Mouse (Mus musculus): ENCODE measurements around the gene Zfp114. TPM values are rescaled to one million over a fixed set of nuclear protein-coding genes. Genes with fewer than 3 reads are reported as not detected.

The Zfp114 gene
- polyA plus RNA-seq, 1 experiment from 2014 or later, result 5.9 TPM

- no peaks in the 10 kb centered on the region for H3K27me3 ChIP-seq
- no peak overlapping the region for H3K27ac ChIP-seq
- no peak overlapping the region for H3K4me3 ChIP-seq
- 0 out of 2 replicates have a peak, but pooled peaks cover 19% of the 10 kb centered on the region for H3K9me3 ChIP-seq
- H3K4me2 ChIP-seq, result no peak overlapping the region
- H3K4me1 ChIP-seq (replicated peaks), result no peaks in the 10 kb centered on the region
- 94% methylated on average over 4 of the region's 4 CpGs for WGBS
- H3K9ac ChIP-seq, result no peak overlapping the region
- no peak for ATAC-seq (ENCODE audit: low FRiP score)
- H3K36me3 ChIP-seq, result peaks cover 74% of the 10 kb centered on the region
Observed at GRCm38 (mm10) chr7:24196961-24197360, 22.1 kb downstream of the Zfp114 start.

- Histone ChIP-seq H3K4me3 (peak overlapping the region; percentile 62), H3K9me3 (no peaks in the 10 kb centered on the region), H3K4me2 (peak overlapping the region; percentile 67), H3K27me3 (0 out of 2 replicates have a peak, but pooled peaks cover 2% of the 10 kb centered on the region), H3K4me1 (replicated peaks) (peaks cover 9% of the 10 kb centered on the region), H3K36me3 (peaks cover 31% of the 10 kb centered on the region), H3K27ac (peak overlapping the region; percentile 77), H3K9ac (peak overlapping the region; percentile 81)
- WGBS, result 18% methylated on average over 24 of the region's 24 CpGs
- peak; percentile 91 for ATAC-seq (ENCODE audit: low FRiP score)
Observed at GRCm38 (mm10) chr7:24207488-24208261, 32.8 kb downstream of the Zfp114 start.

GRCm38 (mm10) chr7:24208282-24208886 lies 33.5 kb downstream of the Zfp114 start:
- 0 out of 2 replicates have a peak, but pooled peaks cover 2% of the 10 kb centered on the region for H3K27me3 ChIP-seq
- H3K27ac ChIP-seq, result no peak overlapping the region
- peak overlapping the region; percentile 67 for H3K4me2 ChIP-seq
- peak overlapping the region; percentile 62 for H3K4me3 ChIP-seq
- H3K9me3 ChIP-seq, result no peaks in the 10 kb centered on the region
- peaks cover 9% of the 10 kb centered on the region for H3K4me1 ChIP-seq (replicated peaks)
- H3K9ac ChIP-seq, result no peak overlapping the region
- 66% methylated on average over 7 of the region's 7 CpGs for WGBS
- peaks cover 27% of the 10 kb centered on the region for H3K36me3 ChIP-seq
- ATAC-seq (ENCODE audit: low FRiP score), result peak; percentile 76

GRCm38 (mm10) chr7:24210296-24210695 lies 35.4 kb downstream of the Zfp114 start:
- Histone ChIP-seq H3K27ac (no peak overlapping the region), H3K36me3 (peaks cover 10% of the 10 kb centered on the region), H3K4me2 (no peak overlapping the region), H3K4me3 (no peak overlapping the region), H3K4me1 (replicated peaks) (peaks cover 9% of the 10 kb centered on the region), H3K9ac (no peak overlapping the region), H3K9me3 (no peaks in the 10 kb centered on the region), H3K27me3 (0 out of 2 replicates have a peak, but pooled peaks cover 2% of the 10 kb centered on the region)
- no peak for ATAC-seq (ENCODE audit: low FRiP score)
- 83% methylated on average over 2 of the region's 2 CpGs for WGBS

GRCm38 (mm10) chr7:24211343-24211742 lies 36.5 kb downstream of the Zfp114 start, which contains the start of gene Zfp111:
Gene Zfp111 (minus strand): TSS chr7:24211443.
- 78% methylated on average over 5 of the region's 5 CpGs for WGBS
- Histone ChIP-seq H3K27ac (no peak within 1 kb of the TSS), H3K4me3 (no peak within 1 kb of the TSS), H3K9me3 (0 out of 2 replicates have a peak, but pooled peaks cover 1% of the 10 kb centered on the region), H3K4me2 (no peak within 1 kb of the TSS), H3K36me3 (no peaks in the 10 kb centered on the region), H3K9ac (no peak within 1 kb of the TSS), H3K4me1 (replicated peaks) (peaks cover 9% of the 10 kb centered on the region), H3K27me3 (0 out of 2 replicates have a peak, but pooled peaks cover 2% of the 10 kb centered on the region)
- no peak for ATAC-seq (ENCODE audit: low FRiP score)

Other genes with a start within 250 kb of the Zfp114 start
- gene Vmn1r179, start 248.1 kb upstream of the Zfp114 start, polyA plus RNA-seq (2015; fragmentation: Nextera tagmentation; extraction: Ambion mirVana), result not detected in 2 replicates
- gene Vmn1r180, start 224.4 kb upstream of the Zfp114 start, polyA plus RNA-seq (2015; fragmentation: Nextera tagmentation; extraction: Ambion mirVana), result not detected in 2 replicates
- not detected in 2 replicates for gene Vmn1r181, start 200.4 kb upstream of the Zfp114 start, polyA plus RNA-seq (2015; fragmentation: Nextera tagmentation; extraction: Ambion mirVana)
- gene V1rd19, start 173.4 kb upstream of the Zfp114 start, polyA plus RNA-seq (2015; fragmentation: Nextera tagmentation; extraction: Ambion mirVana), result not detected in 2 replicates
- gene Vmn1r183, start 121.8 kb upstream of the Zfp114 start, polyA plus RNA-seq (2015; fragmentation: Nextera tagmentation; extraction: Ambion mirVana), result not detected in 2 replicates
- 31.9 and 32.1 TPM in 2 replicates for gene Zfp180, start 93.1 kb upstream of the Zfp114 start, polyA plus RNA-seq (2015; fragmentation: Nextera tagmentation; extraction: Ambion mirVana)
- gene Zfp112, start 62.7 kb upstream of the Zfp114 start, polyA plus RNA-seq (2015; fragmentation: Nextera tagmentation; extraction: Ambion mirVana), result 10.2 and 12.4 TPM in 2 replicates
- 20.0 and 20.8 TPM in 2 replicates for gene Zfp235, start 40.9 kb upstream of the Zfp114 start, polyA plus RNA-seq (2015; fragmentation: Nextera tagmentation; extraction: Ambion mirVana)
- 5.3 and 5.5 TPM in 2 replicates for gene Zfp111, start 36.4 kb downstream of the Zfp114 start, polyA plus RNA-seq (2015; fragmentation: Nextera tagmentation; extraction: Ambion mirVana)
- gene Zfp109, start 62.5 kb downstream of the Zfp114 start, polyA plus RNA-seq (2015; fragmentation: Nextera tagmentation; extraction: Ambion mirVana), result 3.8 and 3.9 TPM in 2 replicates
- gene Zfp108, start 79.7 kb downstream of the Zfp114 start, polyA plus RNA-seq (2015; fragmentation: Nextera tagmentation; extraction: Ambion mirVana), result 4.3 and 5.8 TPM in 2 replicates
- gene Zfp93, start 95.4 kb downstream of the Zfp114 start, polyA plus RNA-seq (2015; fragmentation: Nextera tagmentation; extraction: Ambion mirVana), result 6.9 and 8.4 TPM in 2 replicates
- 44.1 and 50.3 TPM in 2 replicates for gene Zfp61, start 126.2 kb downstream of the Zfp114 start, polyA plus RNA-seq (2015; fragmentation: Nextera tagmentation; extraction: Ambion mirVana)
- gene Zfp94, start 141.6 kb downstream of the Zfp114 start, polyA plus RNA-seq (2015; fragmentation: Nextera tagmentation; extraction: Ambion mirVana), result 18.5 and 20.7 TPM in 2 replicates
- 0.19 TPM in 1 of 2 replicates, not detected in the other for gene Tescl, start 158.9 kb downstream of the Zfp114 start, polyA plus RNA-seq (2015; fragmentation: Nextera tagmentation; extraction: Ambion mirVana)
- gene Lypd5, start 174.1 kb downstream of the Zfp114 start, polyA plus RNA-seq (2015; fragmentation: Nextera tagmentation; extraction: Ambion mirVana), result not detected in 2 replicates
- gene Kcnn4, start 195.2 kb downstream of the Zfp114 start, polyA plus RNA-seq (2015; fragmentation: Nextera tagmentation; extraction: Ambion mirVana), result 1.2 and 1.5 TPM in 2 replicates
- 31.3 and 35.9 TPM in 2 replicates for gene Smg9, start 224.6 kb downstream of the Zfp114 start, polyA plus RNA-seq (2015; fragmentation: Nextera tagmentation; extraction: Ambion mirVana)